Mouse (Mus musculus) mouse embryonic stem cell (cell line): ENCODE measurements around the gene Krt71.

Source experiments
- in situ Hi-C, 2 experiments: fragments of 300-500 bp; cut with MboI; formaldehyde crosslinking; loops; 1 replicate in 1 of 2; 3 replicates in 1 of 2; pipeline ENCODE4 v1.14.3; 2019 to 2020; ENCODE audit warnings: low sequenced_read_pairs in 2 of 2, low pct_unique_long_range_greater_than_20kb in 1 of 2, mixed read lengths in 1 of 2; ENCODE audit not compliant: unreplicated experiment in 1 of 2

The Krt71 gene

GRCm38 (mm10) chr15:101742711-101743110 is at the start of gene Krt71:
Krt71 (minus strand) TSS chr15:101743109.
- in situ Hi-C loops: no loop called here

GRCm38 (mm10) chr15:101790867-101791266 is 48.0 kb upstream of the Krt71 start:
- in situ Hi-C loops: no loop called here

GRCm38 (mm10) chr15:101786360-101786759 is 43.5 kb upstream of the Krt71 start, which contains the start of gene Krt72:
Krt72 (minus strand) TSS chr15:101786460.
- in situ Hi-C loops: no loop called here

- in situ Hi-C loops: loop anchor here in 1 of 2 experiments (5.0 kb wide), 1 partner anchor 199 kb away; no protein-coding TSS in a partner anchor
Measured at GRCm38 (mm10) chr15:101773420-101773819, 30.5 kb upstream of the Krt71 start.

GRCm38 (mm10) chr15:101772711-101773081 is 29.8 kb upstream of the Krt71 start:
- in situ Hi-C loops: loop anchor here in 1 of 2 experiments (5.0 kb wide), 1 partner anchor 200 kb away; no protein-coding TSS in a partner anchor

GRCm38 (mm10) chr15:101772080-101772710 is 29.3 kb upstream of the Krt71 start:
- in situ Hi-C loops: loop anchor here in 1 of 2 experiments (5.0 kb wide), 1 partner anchor 200 kb away; no protein-coding TSS in a partner anchor

- in situ Hi-C loops: loop anchor here in 1 of 2 experiments (5.0 kb wide), 1 partner anchor 202 kb away; no protein-coding TSS in a partner anchor
Measured at GRCm38 (mm10) chr15:101770226-101770625, 27.3 kb upstream of the Krt71 start.

- in situ Hi-C loops: no loop called here
Measured at GRCm38 (mm10) chr15:101737786-101738185, 5.1 kb downstream of the Krt71 start.

- in situ Hi-C loops: no loop called here
Measured at GRCm38 (mm10) chr15:101730653-101731052, 12.3 kb downstream of the Krt71 start.

- in situ Hi-C loops: no loop called here
Measured at GRCm38 (mm10) chr15:101724686-101725085, 18.2 kb downstream of the Krt71 start.

GRCm38 (mm10) chr15:101715831-101716230 is 27.1 kb downstream of the Krt71 start:
- in situ Hi-C loops: no loop called here

GRCm38 (mm10) chr15:101714356-101714755 is 28.6 kb downstream of the Krt71 start:
- in situ Hi-C loops: no loop called here

GRCm38 (mm10) chr15:101713731-101714130 is 29.2 kb downstream of the Krt71 start:
- in situ Hi-C loops: no loop called here

- in situ Hi-C loops: no loop called here
Measured at GRCm38 (mm10) chr15:101712720-101713119, 30.2 kb downstream of the Krt71 start, which contains the start of gene Krt5. Krt5 (minus strand) TSS chr15:101712898.

GRCm38 (mm10) chr15:101708683-101709082 is 34.2 kb downstream of the Krt71 start:
- in situ Hi-C loops: no loop called here

- in situ Hi-C loops: no loop called here
Measured at GRCm38 (mm10) chr15:101707454-101707853, 35.5 kb downstream of the Krt71 start.

- in situ Hi-C loops: no loop called here
Measured at GRCm38 (mm10) chr15:101704066-101704465, 38.8 kb downstream of the Krt71 start.

- in situ Hi-C loops: no loop called here
Measured at GRCm38 (mm10) chr15:101702380-101702779, 40.5 kb downstream of the Krt71 start.

- in situ Hi-C loops: no loop called here
Measured at GRCm38 (mm10) chr15:101699866-101700265, 43.0 kb downstream of the Krt71 start.

- in situ Hi-C loops: no loop called here
Measured at GRCm38 (mm10) chr15:101699192-101699591, 43.7 kb downstream of the Krt71 start.
